Comparison of ENCODE assay signal across 17 mouse cellular contexts in the genomic region with DNA sequence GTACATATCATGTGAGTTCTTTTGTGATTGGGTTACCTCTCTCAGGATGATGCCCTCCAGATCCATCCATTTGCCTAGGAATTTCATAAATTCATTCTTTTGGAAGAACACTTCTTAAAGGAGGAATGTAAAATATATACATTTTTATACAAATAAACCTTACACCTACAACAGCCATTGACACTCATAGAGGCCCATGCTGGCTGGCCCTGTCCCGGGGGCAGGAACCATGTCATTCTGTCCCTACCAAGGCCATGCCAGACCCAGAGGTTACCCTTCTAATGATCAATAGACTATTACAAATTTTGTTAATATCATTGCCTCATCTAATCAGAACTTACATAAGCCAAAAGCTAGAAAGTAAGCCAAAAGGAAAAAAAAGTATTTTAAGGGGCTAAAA. TPM values are rescaled to one million over a fixed set of nuclear protein-coding genes. Genes with fewer than 3 reads are reported as not detected.
"Had no signal": no experiment of that assay in that cellular context is flagged by ENCODE, and none has a peak within 500 bp of the region (broad histone marks: within the 10 kb centered on the region; RNA-seq: fewer than 3 reads in every experiment).

No protein-coding gene starts in this region.

- H3K36me3 ChIP-seq: neural tube, embryonic 13.5 days; neural tube, embryonic 15.5 days; stomach, embryonic 15.5 days had no signal

- H3K4me3 ChIP-seq: neural tube, embryonic 13.5 days; neural tube, embryonic 15.5 days; stomach, embryonic 15.5 days had no signal

- H3K9me3 ChIP-seq: neural tube, embryonic 13.5 days; neural tube, embryonic 15.5 days; stomach, embryonic 15.5 days had no signal

- H3K27me3 ChIP-seq: neural tube, embryonic 13.5 days; neural tube, embryonic 15.5 days; stomach, embryonic 15.5 days had no signal

- H3K27ac ChIP-seq: neural tube, embryonic 13.5 days; neural tube, embryonic 15.5 days; stomach, embryonic 15.5 days; stomach, postnatal 0 days had no signal

- DNase-seq: retina, postnatal 1 day; right cerebral cortex, adult 18-20 months; right cerebral cortex, postnatal 14 days; right cerebral cortex, postnatal 25 days; right cerebral cortex, postnatal 4 days; spleen, adult 18-20 months; thymus, adult 18-20 months; thymus, adult 2 months; thymus, postnatal 14 days; thymus, postnatal 25 days; thymus, postnatal 36 days; thymus, postnatal 4 days had no signal

- H3K9ac ChIP-seq: neural tube, embryonic 13.5 days; neural tube, embryonic 15.5 days; stomach, embryonic 15.5 days had no signal

- H3K4me2 ChIP-seq: neural tube, embryonic 13.5 days; neural tube, embryonic 15.5 days; stomach, embryonic 15.5 days had no signal

- H3K4me1 ChIP-seq: neural tube, embryonic 13.5 days; neural tube, embryonic 15.5 days had no signal

RNA-seq across cellular contexts. Expression of a gene that starts 49.9 kb away (rescaled TPM):
- total RNA-seq: neutrophil, adult 5-6 weeks had no signal
